Mouse (Mus musculus): ENCODE measurements around the gene Bcl2l13.
"Not testable (repeated sequence)": the region's sequence is repeated elsewhere in the genome, so short reads cannot be mapped to it uniquely, and the experiment has no call there.

Bcl2l13 gene

GRCm38 (mm10) chr6:120901776-120902645 is 66.0 kb downstream of the Bcl2l13 start:
- no peak for DNase-seq (ENCODE audit: low spot score in 2 of 2)

- DNase-seq (ENCODE audit: low spot score in 2 of 2), result no peak
Observed at GRCm38 (mm10) chr6:120903450-120903912, 67.5 kb downstream of the Bcl2l13 start.

- no peak for DNase-seq (ENCODE audit: low spot score in 2 of 2)
Observed at GRCm38 (mm10) chr6:120903961-120904360, 67.9 kb downstream of the Bcl2l13 start.

- no peak for DNase-seq (ENCODE audit: low spot score in 2 of 2)
Observed at GRCm38 (mm10) chr6:120905111-120905510, 69.1 kb downstream of the Bcl2l13 start.

GRCm38 (mm10) chr6:120906521-120906920 is 70.5 kb downstream of the Bcl2l13 start:
- no peak for DNase-seq (ENCODE audit: low spot score in 2 of 2)

GRCm38 (mm10) chr6:120907876-120908597 is 72.0 kb downstream of the Bcl2l13 start:
- DNase-seq (ENCODE audit: low spot score in 2 of 2), result not testable (repeated sequence)

GRCm38 (mm10) chr6:120909501-120909900 is 73.5 kb downstream of the Bcl2l13 start:
- no peak for DNase-seq (ENCODE audit: low spot score in 2 of 2)

- no peak for DNase-seq (ENCODE audit: low spot score in 2 of 2)
Observed at GRCm38 (mm10) chr6:120911213-120912007, 75.4 kb downstream of the Bcl2l13 start.

- DNase-seq (ENCODE audit: low spot score in 2 of 2), result no peak
Observed at GRCm38 (mm10) chr6:120912931-120913330, 76.9 kb downstream of the Bcl2l13 start.

GRCm38 (mm10) chr6:120913783-120914182 is 77.8 kb downstream of the Bcl2l13 start:
- DNase-seq (ENCODE audit: low spot score in 2 of 2), result no peak

- DNase-seq (ENCODE audit: low spot score in 2 of 2), result no peak
Observed at GRCm38 (mm10) chr6:120914533-120914910, 78.5 kb downstream of the Bcl2l13 start.

- no peak for DNase-seq (ENCODE audit: low spot score in 2 of 2)
Observed at GRCm38 (mm10) chr6:120914911-120915648, 79.1 kb downstream of the Bcl2l13 start.

- DNase-seq (ENCODE audit: low spot score in 2 of 2), result no peak
Observed at GRCm38 (mm10) chr6:120915649-120915975, 79.6 kb downstream of the Bcl2l13 start.

GRCm38 (mm10) chr6:120916074-120916971 is 80.3 kb downstream of the Bcl2l13 start, which contains the start of gene Bid:
Gene Bid, minus strand, starts transcription at chr6:120916853.
- peak; percentile 68 to 72 for DNase-seq (ENCODE audit: low spot score in 2 of 2)

- not testable (repeated sequence) for DNase-seq (ENCODE audit: low spot score in 2 of 2)
Observed at GRCm38 (mm10) chr6:120916972-120917881, 81.2 kb downstream of the Bcl2l13 start.

GRCm38 (mm10) chr6:120917975-120918374 is 82.0 kb downstream of the Bcl2l13 start:
- no peak for DNase-seq (ENCODE audit: low spot score in 2 of 2)

- not testable (repeated sequence) for DNase-seq (ENCODE audit: low spot score in 2 of 2)
Observed at GRCm38 (mm10) chr6:120924791-120925321, 88.8 kb downstream of the Bcl2l13 start.

- no peak for DNase-seq (ENCODE audit: low spot score in 2 of 2)
Observed at GRCm38 (mm10) chr6:120926880-120927279, 90.9 kb downstream of the Bcl2l13 start.

- no peak for DNase-seq (ENCODE audit: low spot score in 2 of 2)
Observed at GRCm38 (mm10) chr6:120927765-120928164, 91.8 kb downstream of the Bcl2l13 start.
